Mouse (Mus musculus): ENCODE results near the gene Arhgef16. TPM values are rescaled to one million over a fixed set of nuclear protein-coding genes. Genes with fewer than 3 reads are reported as not detected.

Gene Arhgef16
- total RNA-seq, 1 experiment, result 4.2 TPM

GRCm38 (mm10) chr4:154330001-154330400, 28.5 kb upstream of the Arhgef16 start:
- in situ Hi-C loops (cut with MboI; ENCODE audit: low sequenced_read_pairs in 2 of 2, unreplicated experiment in 2 of 2), result no loop called here
- Histone ChIP-seq H3K4me1 (ENCODE audit: control insufficient read depth in 2 of 2, insufficient read depth in 2 of 2, low read length in 2 of 2, poor library complexity in 1 of 2) (peaks cover 2 to 10% of the 10 kb centered on the region in 2 experiments; a peak in 1 of 4 replicates), H3K9me3 (ENCODE audit: control insufficient read depth, insufficient read depth, low read depth, low read length) (no peaks in the 10 kb centered on the region), H3K27ac (ENCODE audit: insufficient read depth, low read depth, low read length, poor library complexity, severe bottlenecking) (no peak overlapping the region), H3K4me3 (ENCODE audit: insufficient read depth in 1 of 2, low read depth in 1 of 2, low read length in 2 of 2, poor library complexity in 1 of 2, severe bottlenecking in 1 of 2) (no peak overlapping the region), H3K9ac (ENCODE audit: insufficient read depth, low read depth, low read length, poor library complexity, severe bottlenecking) (no peak overlapping the region), H3K36me3 (ENCODE audit: control insufficient read depth, insufficient read depth, low read length, poor library complexity, severe bottlenecking) (no peaks in the 10 kb centered on the region)
- TF ChIP-seq HCFC1 (IDR thresholded peaks at IDR 0.05; ENCODE audit: borderline replicate concordance, insufficient read depth, low read length) (no peak), CHD2 (IDR thresholded peaks at IDR 0.05; ENCODE audit: low read depth, low read length) (no peak), ZC3H11A (IDR thresholded peaks at IDR 0.05; ENCODE audit: borderline replicate concordance, low read depth, low read length) (no peak), MAFK (IDR thresholded peaks at IDR 0.05; ENCODE audit: insufficient read depth, low read depth, low read length) (no peak), ZNF384 (IDR thresholded peaks at IDR 0.05; ENCODE audit: low read depth, low read length) (no peak)
- DNase-seq (ENCODE audit: low read depth, low spot score), result no peak

- Histone ChIP-seq H3K9ac (ENCODE audit: insufficient read depth, low read depth, low read length, poor library complexity, severe bottlenecking) (no peak overlapping the region), H3K4me3 (ENCODE audit: insufficient read depth in 1 of 2, low read depth in 1 of 2, low read length in 2 of 2, poor library complexity in 1 of 2, severe bottlenecking in 1 of 2) (peak overlapping the region in 1 of 2 experiments; percentile 6; a peak in 1 of 4 replicates), H3K9me3 (ENCODE audit: control insufficient read depth, insufficient read depth, low read depth, low read length) (no peaks in the 10 kb centered on the region), H3K36me3 (ENCODE audit: control insufficient read depth, insufficient read depth, low read length, poor library complexity, severe bottlenecking) (no peaks in the 10 kb centered on the region), H3K4me1 (ENCODE audit: control insufficient read depth in 2 of 2, insufficient read depth in 2 of 2, low read length in 2 of 2, poor library complexity in 1 of 2) (peaks cover 0 to 7% of the 10 kb centered on the region in 2 experiments; a peak in 1 of 4 replicates), H3K27ac (ENCODE audit: insufficient read depth, low read depth, low read length, poor library complexity, severe bottlenecking) (no peak overlapping the region)
- in situ Hi-C loops (cut with MboI; ENCODE audit: low sequenced_read_pairs in 2 of 2, unreplicated experiment in 2 of 2), result no loop called here
- no peak for TF ChIP-seq MAFK (IDR thresholded peaks at IDR 0.05; ENCODE audit: insufficient read depth, low read depth, low read length)
- peak; percentile 69; the same call in 1 of the 2 replicates for TF ChIP-seq ZC3H11A (IDR thresholded peaks at IDR 0.05; ENCODE audit: borderline replicate concordance, low read depth, low read length)
- no peak for TF ChIP-seq HCFC1 (IDR thresholded peaks at IDR 0.05; ENCODE audit: borderline replicate concordance, insufficient read depth, low read length)
- TF ChIP-seq CHD2 (IDR thresholded peaks at IDR 0.05; ENCODE audit: low read depth, low read length), result no peak
- TF ChIP-seq ZNF384 (IDR thresholded peaks at IDR 0.05; ENCODE audit: low read depth, low read length), result no peak
- peak; percentile 81 for DNase-seq (ENCODE audit: low read depth, low spot score)
Observed at GRCm38 (mm10) chr4:154328836-154329235, 27.4 kb upstream of the Arhgef16 start.

GRCm38 (mm10) chr4:154328431-154328830, 27.0 kb upstream of the Arhgef16 start:
- Histone ChIP-seq H3K36me3 (ENCODE audit: control insufficient read depth, insufficient read depth, low read length, poor library complexity, severe bottlenecking) (no peaks in the 10 kb centered on the region), H3K27ac (ENCODE audit: insufficient read depth, low read depth, low read length, poor library complexity, severe bottlenecking) (no peak overlapping the region), H3K4me1 (ENCODE audit: control insufficient read depth in 2 of 2, insufficient read depth in 2 of 2, low read length in 2 of 2, poor library complexity in 1 of 2) (peaks cover 0 to 7% of the 10 kb centered on the region in 2 experiments; a peak in 1 of 4 replicates), H3K9ac (ENCODE audit: insufficient read depth, low read depth, low read length, poor library complexity, severe bottlenecking) (no peak overlapping the region), H3K9me3 (ENCODE audit: control insufficient read depth, insufficient read depth, low read depth, low read length) (no peaks in the 10 kb centered on the region), H3K4me3 (ENCODE audit: insufficient read depth in 1 of 2, low read depth in 1 of 2, low read length in 2 of 2, poor library complexity in 1 of 2, severe bottlenecking in 1 of 2) (peak overlapping the region in 1 of 2 experiments; percentile 6; a peak in 2 of 4 replicates)
- in situ Hi-C loops (cut with MboI; ENCODE audit: low sequenced_read_pairs in 2 of 2, unreplicated experiment in 2 of 2), result no loop called here
- no peak for TF ChIP-seq ZNF384 (IDR thresholded peaks at IDR 0.05; ENCODE audit: low read depth, low read length)
- no peak for TF ChIP-seq MAFK (IDR thresholded peaks at IDR 0.05; ENCODE audit: insufficient read depth, low read depth, low read length)
- TF ChIP-seq ZC3H11A (IDR thresholded peaks at IDR 0.05; ENCODE audit: borderline replicate concordance, low read depth, low read length), result no peak
- TF ChIP-seq HCFC1 (IDR thresholded peaks at IDR 0.05; ENCODE audit: borderline replicate concordance, insufficient read depth, low read length), result no peak
- TF ChIP-seq CHD2 (IDR thresholded peaks at IDR 0.05; ENCODE audit: low read depth, low read length), result no peak
- DNase-seq (ENCODE audit: low read depth, low spot score), result no peak

GRCm38 (mm10) chr4:154325410-154325809, 23.9 kb upstream of the Arhgef16 start:
- TF ChIP-seq CHD2 (IDR thresholded peaks at IDR 0.05; ENCODE audit: low read depth, low read length) (no peak), HCFC1 (IDR thresholded peaks at IDR 0.05; ENCODE audit: borderline replicate concordance, insufficient read depth, low read length) (no peak), ZNF384 (IDR thresholded peaks at IDR 0.05; ENCODE audit: low read depth, low read length) (no peak), MAFK (IDR thresholded peaks at IDR 0.05; ENCODE audit: insufficient read depth, low read depth, low read length) (no peak), ZC3H11A (IDR thresholded peaks at IDR 0.05; ENCODE audit: borderline replicate concordance, low read depth, low read length) (no peak)
- no peak overlapping the region for H3K27ac ChIP-seq (ENCODE audit: insufficient read depth, low read depth, low read length, poor library complexity, severe bottlenecking)
- DNase-seq (ENCODE audit: low read depth, low spot score), result no peak
- H3K4me3 ChIP-seq (ENCODE audit: insufficient read depth in 1 of 2, low read depth in 1 of 2, low read length in 2 of 2, poor library complexity in 1 of 2, severe bottlenecking in 1 of 2), result no peak overlapping the region
- in situ Hi-C loops (cut with MboI; ENCODE audit: low sequenced_read_pairs in 2 of 2, unreplicated experiment in 2 of 2), result no loop called here
- no peaks in the 10 kb centered on the region for H3K9me3 ChIP-seq (ENCODE audit: control insufficient read depth, insufficient read depth, low read depth, low read length)
- no peak overlapping the region for H3K9ac ChIP-seq (ENCODE audit: insufficient read depth, low read depth, low read length, poor library complexity, severe bottlenecking)
- no peaks in the 10 kb centered on the region for H3K36me3 ChIP-seq (ENCODE audit: control insufficient read depth, insufficient read depth, low read length, poor library complexity, severe bottlenecking)
- H3K4me1 ChIP-seq (ENCODE audit: control insufficient read depth in 2 of 2, insufficient read depth in 2 of 2, low read length in 2 of 2, poor library complexity in 1 of 2), result peaks cover 0 to 5% of the 10 kb centered on the region in 2 experiments; a peak in 1 of 4 replicates
